Mouse (Mus musculus) erythroblast, adult 5-6 weeks (primary cell): ENCODE results near the gene Cnih2. TPM values are rescaled to one million over a fixed set of nuclear protein-coding genes. Genes with fewer than 3 reads are reported as not detected.

Experiments
- ATAC-seq: replicated peaks from 2 replicates; pipeline ENCODE4 v1.8.0; 2016; ENCODE audit warnings: moderate number of reproducible peaks, mild to moderate bottlenecking, moderate TSS enrichment, inconsistent platforms; ENCODE audit not compliant: poor library complexity, low FRiP score, severe bottlenecking
- total RNA-seq, 2 experiments: library from RNA; stranded (forward) in 1 of 2; stranded (reverse) in 1 of 2; fragments of 150-400 nt in 1 of 2; fragments of 200-764, 138-1000 nt in 1 of 2; gene quantifications; 2 replicates each; pipeline versions ENCODE4 v1.2.3 to v1.2.4; 2015 to 2017; ENCODE audit warnings: low replicate concordance in 2 of 2

Cnih2 gene
- total RNA-seq, 2 experiments from 2014 or later, result not detected

DNA sequence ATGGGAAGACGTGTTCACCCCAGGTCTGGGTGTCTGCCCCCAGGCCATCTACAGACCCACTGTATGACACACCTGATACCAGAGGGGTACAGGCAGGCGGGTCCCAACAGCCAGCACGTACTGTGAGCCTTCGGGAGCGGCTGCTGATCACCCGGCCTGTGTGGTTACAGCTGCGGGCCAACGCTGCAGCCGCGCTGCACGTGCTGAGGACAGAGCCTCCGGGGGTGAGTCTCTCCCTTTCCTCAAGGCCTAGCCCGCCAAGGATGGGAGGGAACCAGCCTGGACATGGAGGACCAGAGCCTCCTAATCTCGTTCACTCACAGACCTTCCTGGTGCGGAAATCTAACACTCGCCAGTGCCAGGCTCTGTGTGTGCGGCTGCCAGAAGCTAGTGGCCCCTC is 47.3 kb downstream of the Cnih2 start:
- no peak for ATAC-seq

DNA sequence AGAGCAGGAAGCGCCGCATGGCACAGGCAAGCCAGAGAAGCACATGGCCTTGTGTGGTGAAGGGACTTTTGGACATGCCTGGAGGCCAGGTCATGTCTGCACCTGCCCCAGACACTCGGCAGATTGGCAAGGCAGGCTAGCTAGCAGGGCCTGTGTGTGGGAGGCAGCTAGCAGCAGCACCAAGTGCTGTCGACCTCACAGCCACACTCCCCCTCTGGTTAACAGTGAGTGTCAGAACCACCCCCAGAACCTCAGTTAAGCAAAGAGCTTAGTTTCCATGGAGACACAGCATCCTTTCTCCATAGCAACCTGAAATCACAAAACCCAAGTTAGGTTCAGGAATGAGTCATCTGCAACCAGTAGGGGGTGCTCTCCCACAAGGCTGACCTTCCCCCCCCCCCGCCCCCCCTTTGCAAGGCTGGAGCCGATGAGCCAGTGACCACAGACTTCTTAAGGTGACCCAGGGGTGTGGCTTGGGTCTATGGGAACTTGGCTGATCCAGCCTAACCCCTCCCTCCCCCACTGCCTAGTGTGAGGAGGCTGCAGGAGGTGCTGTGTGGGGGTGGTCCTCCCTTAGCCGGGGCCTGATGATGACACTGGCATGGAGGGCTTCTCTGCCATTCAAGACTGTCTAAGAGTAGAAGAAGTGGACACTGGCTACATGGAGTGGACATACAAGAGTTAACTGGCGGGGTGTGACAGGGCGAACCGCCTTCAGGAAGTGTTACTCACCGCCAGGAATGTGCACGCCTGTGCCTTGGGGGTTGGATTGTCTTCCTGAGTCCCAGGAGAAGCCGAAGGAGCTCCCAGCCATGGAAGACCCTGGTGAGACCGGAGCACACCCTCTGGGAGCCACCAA is 48.0 kb downstream of the Cnih2 start, which contains the start of gene Rin1:
Gene Rin1, plus strand, starts transcription at position 435 of the 859 bp plus-strand sequence.
- ATAC-seq, result no peak

DNA sequence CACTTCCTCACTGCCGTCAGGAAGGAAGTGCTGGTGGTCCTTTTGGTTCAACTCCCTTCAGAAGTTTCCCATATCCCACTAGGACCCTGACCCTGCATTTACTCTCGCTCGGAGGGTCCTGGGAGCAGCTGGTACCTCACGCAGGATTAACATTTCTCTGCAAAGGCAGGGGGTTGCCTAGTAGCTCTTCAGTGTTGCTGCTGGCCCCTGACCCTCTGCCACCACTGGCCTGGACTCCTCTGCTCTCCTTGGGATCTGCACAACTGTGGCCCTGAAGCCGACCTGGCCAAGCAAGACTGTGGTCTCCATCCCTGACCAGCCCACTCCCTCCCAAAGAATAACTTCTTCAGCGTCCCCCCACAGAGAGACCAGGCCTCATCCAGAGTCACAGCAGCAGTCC is 49.0 kb downstream of the Cnih2 start:
- ATAC-seq, result no peak

DNA sequence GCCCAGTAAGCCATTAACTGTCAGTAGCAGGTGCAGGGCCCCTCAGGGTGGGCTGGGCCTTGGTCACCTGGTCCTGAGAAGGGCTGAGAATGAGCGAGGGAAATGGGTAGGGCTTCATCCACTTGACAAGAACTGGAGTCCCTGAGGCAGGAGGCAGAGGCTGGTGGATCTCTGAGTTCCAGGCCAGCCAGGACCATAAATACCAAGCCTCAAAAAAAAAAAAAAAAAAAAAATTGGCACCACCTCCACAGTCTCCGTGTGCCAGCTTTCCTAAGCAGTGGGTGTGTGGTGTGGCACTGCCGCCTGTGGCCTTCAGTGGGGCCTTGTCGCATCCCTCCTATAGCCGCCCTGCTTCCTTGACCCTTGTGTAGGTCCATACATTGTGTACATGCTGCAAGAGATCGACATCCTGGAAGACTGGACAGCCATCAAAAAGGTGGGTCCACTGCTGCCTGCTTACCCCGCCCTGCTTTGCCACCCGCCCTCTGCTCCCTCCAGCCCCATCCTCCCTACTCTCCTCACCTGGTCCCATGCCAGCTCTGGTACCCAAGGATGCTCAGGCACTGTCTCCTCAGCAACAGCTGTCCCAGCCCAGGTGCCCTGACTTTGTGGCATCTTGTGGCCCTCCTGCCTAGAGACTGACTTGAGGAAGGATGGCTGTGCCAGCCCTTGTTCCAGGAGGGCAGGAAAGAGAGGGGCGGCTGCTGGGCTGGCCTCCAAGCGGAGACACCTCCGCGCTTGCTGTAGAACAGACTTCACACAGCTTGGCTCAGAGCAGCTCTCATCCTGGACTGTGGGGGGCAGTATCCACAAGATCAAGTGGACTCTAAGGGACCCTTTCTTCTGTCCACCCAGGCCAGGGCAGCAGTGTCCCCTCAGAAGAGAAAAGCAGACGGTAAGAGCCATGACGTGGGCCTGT is 49.9 kb downstream of the Cnih2 start:
- no peak for ATAC-seq

DNA sequence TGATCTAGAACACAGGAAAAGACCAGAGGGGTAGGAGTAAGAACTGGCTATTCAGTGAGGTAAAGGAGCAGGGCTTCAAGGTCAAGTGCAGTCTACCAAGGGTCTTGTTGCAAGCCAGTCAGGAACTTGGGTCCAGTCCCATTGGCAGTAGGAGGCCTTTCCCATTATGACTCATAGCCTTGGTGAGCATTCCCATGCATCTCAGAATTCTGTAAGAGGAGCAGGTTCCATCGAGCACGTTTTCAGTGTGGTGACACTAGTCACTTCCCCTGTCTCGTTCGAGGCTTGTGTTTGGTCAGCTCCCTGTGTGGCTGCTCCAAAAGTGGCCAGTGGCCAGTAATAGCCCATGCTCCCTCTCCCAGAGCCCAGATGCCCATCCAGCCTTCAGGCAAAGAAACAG is 52.8 kb downstream of the Cnih2 start:
- ATAC-seq, result no peak

Other genes with a start within 250 kb of the Cnih2 start
- gene Ctsf, start 243.4 kb downstream of the Cnih2 start, total RNA-seq (2015; ENCODE audit: low replicate concordance), result 79.7 and 90.9 TPM in 2 replicates
- 51.5 and 94.7 TPM in 2 replicates for gene Ctsf, start 243.4 kb downstream of the Cnih2 start, total RNA-seq (2017; ENCODE audit: low replicate concordance)
- not detected in 2 replicates for gene Actn3, start 220.6 kb downstream of the Cnih2 start, total RNA-seq (2015; ENCODE audit: low replicate concordance)
- 0.56 TPM in 1 of 2 replicates, not detected in the other for gene Actn3, start 220.6 kb downstream of the Cnih2 start, total RNA-seq (2017; ENCODE audit: low replicate concordance)
- 4.0 and 12.1 TPM in 2 replicates for gene Zdhhc24, start 219.9 kb downstream of the Cnih2 start, total RNA-seq (2015; ENCODE audit: low replicate concordance)
- gene Zdhhc24, start 219.9 kb downstream of the Cnih2 start, total RNA-seq (2017; ENCODE audit: low replicate concordance), result 9.6 and 10.5 TPM in 2 replicates
- gene Bbs1, start 191.9 kb downstream of the Cnih2 start, total RNA-seq (2015; ENCODE audit: low replicate concordance), result 0.84 and 1.5 TPM in 2 replicates
- 0.42 and 1.2 TPM in 2 replicates for gene Bbs1, start 191.9 kb downstream of the Cnih2 start, total RNA-seq (2017; ENCODE audit: low replicate concordance)
- 4.6 and 7.5 TPM in 2 replicates for gene Dpp3, start 170.2 kb downstream of the Cnih2 start, total RNA-seq (2015; ENCODE audit: low replicate concordance)
- 6.0 and 7.3 TPM in 2 replicates for gene Dpp3, start 170.2 kb downstream of the Cnih2 start, total RNA-seq (2017; ENCODE audit: low replicate concordance)
- not detected in 2 replicates for gene Peli3, start 155.4 kb downstream of the Cnih2 start, total RNA-seq (2015; ENCODE audit: low replicate concordance)
- gene Peli3, start 155.4 kb downstream of the Cnih2 start, total RNA-seq (2017; ENCODE audit: low replicate concordance), result not detected in 2 replicates
- 3.7 and 4.4 TPM in 2 replicates for gene Mrpl11, start 136.4 kb downstream of the Cnih2 start, total RNA-seq (2015; ENCODE audit: low replicate concordance)
- 1.8 and 7.8 TPM in 2 replicates for gene Mrpl11, start 136.4 kb downstream of the Cnih2 start, total RNA-seq (2017; ENCODE audit: low replicate concordance)
- gene Npas4, start 108.2 kb downstream of the Cnih2 start, total RNA-seq (2015; ENCODE audit: low replicate concordance), result not detected in 2 replicates
- not detected in 2 replicates for gene Npas4, start 108.2 kb downstream of the Cnih2 start, total RNA-seq (2017; ENCODE audit: low replicate concordance)
- gene Slc29a2, start 74.7 kb downstream of the Cnih2 start, total RNA-seq (2015; ENCODE audit: low replicate concordance), result not detected in 2 replicates
- not detected in 2 replicates for gene Slc29a2, start 74.7 kb downstream of the Cnih2 start, total RNA-seq (2017; ENCODE audit: low replicate concordance)
- gene B4gat1, start 59.7 kb downstream of the Cnih2 start, total RNA-seq (2015; ENCODE audit: low replicate concordance), result 0.84 and 1.2 TPM in 2 replicates
- not detected in 2 replicates for gene B4gat1, start 59.7 kb downstream of the Cnih2 start, total RNA-seq (2017; ENCODE audit: low replicate concordance)
- gene AC124502.3, start 59.6 kb downstream of the Cnih2 start, total RNA-seq (2015; ENCODE audit: low replicate concordance), result 0.38 TPM in 1 of 2 replicates, not detected in the other
- 1.7 TPM in 1 of 2 replicates, not detected in the other for gene AC124502.3, start 59.6 kb downstream of the Cnih2 start, total RNA-seq (2017; ENCODE audit: low replicate concordance)
- 0.96 and 10.4 TPM in 2 replicates for gene Brms1, start 57.2 kb downstream of the Cnih2 start, total RNA-seq (2015; ENCODE audit: low replicate concordance)
- 12.7 and 17.6 TPM in 2 replicates for gene Brms1, start 57.2 kb downstream of the Cnih2 start, total RNA-seq (2017; ENCODE audit: low replicate concordance)
- gene Rin1, start 48.0 kb downstream of the Cnih2 start, total RNA-seq (2015; ENCODE audit: low replicate concordance), result not detected in 2 replicates
- gene Rin1, start 48.0 kb downstream of the Cnih2 start, total RNA-seq (2017; ENCODE audit: low replicate concordance), result 0.09 TPM in 1 of 2 replicates, not detected in the other
- gene Cd248, start 30.4 kb downstream of the Cnih2 start, total RNA-seq (2015; ENCODE audit: low replicate concordance), result 0.84 TPM in 1 of 2 replicates, not detected in the other
- gene Cd248, start 30.4 kb downstream of the Cnih2 start, total RNA-seq (2017; ENCODE audit: low replicate concordance), result 0.09 and 0.42 TPM in 2 replicates
- gene Tmem151a, start 13.0 kb downstream of the Cnih2 start, total RNA-seq (2015; ENCODE audit: low replicate concordance), result not detected in 2 replicates
- not detected in 2 replicates for gene Tmem151a, start 13.0 kb downstream of the Cnih2 start, total RNA-seq (2017; ENCODE audit: low replicate concordance)
- gene Yif1a, start 10.0 kb downstream of the Cnih2 start, total RNA-seq (2015; ENCODE audit: low replicate concordance), result 6.3 and 7.1 TPM in 2 replicates
- gene Yif1a, start 10.0 kb downstream of the Cnih2 start, total RNA-seq (2017; ENCODE audit: low replicate concordance), result 1.9 and 2.5 TPM in 2 replicates
- gene Rab1b, start 8.6 kb upstream of the Cnih2 start, total RNA-seq (2015; ENCODE audit: low replicate concordance), result 14.4 and 23.6 TPM in 2 replicates
- 19.4 and 22.9 TPM in 2 replicates for gene Rab1b, start 8.6 kb upstream of the Cnih2 start, total RNA-seq (2017; ENCODE audit: low replicate concordance)
- 4.2 TPM in 1 of 2 replicates, not detected in the other for gene Klc2, start 20.0 kb upstream of the Cnih2 start, total RNA-seq (2015; ENCODE audit: low replicate concordance)
- 1.4 TPM in 1 of 2 replicates, not detected in the other for gene Klc2, start 20.0 kb upstream of the Cnih2 start, total RNA-seq (2017; ENCODE audit: low replicate concordance)
- gene Pacs1, start 174.6 kb upstream of the Cnih2 start, total RNA-seq (2015; ENCODE audit: low replicate concordance), result 7.7 and 8.1 TPM in 2 replicates
- gene Pacs1, start 174.6 kb upstream of the Cnih2 start, total RNA-seq (2017; ENCODE audit: low replicate concordance), result 5.3 and 7.0 TPM in 2 replicates
- gene Sf3b2, start 196.9 kb upstream of the Cnih2 start, total RNA-seq (2015; ENCODE audit: low replicate concordance), result 38.5 and 55.0 TPM in 2 replicates
- 59.6 and 76.3 TPM in 2 replicates for gene Sf3b2, start 196.9 kb upstream of the Cnih2 start, total RNA-seq (2017; ENCODE audit: low replicate concordance)
- gene Gal3st3, start 199.8 kb upstream of the Cnih2 start, total RNA-seq (2015; ENCODE audit: low replicate concordance), result not detected in 2 replicates
- not detected in 2 replicates for gene Gal3st3, start 199.8 kb upstream of the Cnih2 start, total RNA-seq (2017; ENCODE audit: low replicate concordance)
- gene Catsper1, start 237.2 kb upstream of the Cnih2 start, total RNA-seq (2015; ENCODE audit: low replicate concordance), result not detected in 2 replicates
- not detected in 2 replicates for gene Catsper1, start 237.2 kb upstream of the Cnih2 start, total RNA-seq (2017; ENCODE audit: low replicate concordance)